Mouse (Mus musculus) midbrain, embryonic 16.5 days (tissue): ENCODE results near the gene Rhox4c. TPM values are rescaled to one million over a fixed set of nuclear protein-coding genes. Genes with fewer than 3 reads are reported as not detected.
"Not testable (repeated sequence)": the region's sequence is repeated elsewhere in the genome, so short reads cannot be mapped to it uniquely, and the experiment has no call there.

Experiments used
- ATAC-seq: fragments of 200-750 bp; cut with Nextera tagmentation; 2 replicates; pipeline ENCODE4 v1.8.0; 2017; ENCODE audit warnings: moderate TSS enrichment
- H3K27ac ChIP-seq: fragments of 300-500 bp; sonication (generic); 2 replicates; pipeline ENCODE4 v1.5.1; 2014; ENCODE audit warnings: mild to moderate bottlenecking, low read length, mixed read lengths
- H3K27me3 ChIP-seq: fragments of 300-500 bp; sonication (generic); 2 replicates; pipeline ENCODE4 v1.6.1; 2014; ENCODE audit warnings: low read depth, low read length, mixed read lengths; ENCODE audit not compliant: control insufficient read depth, insufficient read depth
- H3K36me3 ChIP-seq: fragments of 300-500 bp; sonication (generic); 2 replicates; pipeline ENCODE4 v1.6.1; 2014; ENCODE audit warnings: mild to moderate bottlenecking, low read length, moderate library complexity, mixed read lengths; ENCODE audit not compliant: control insufficient read depth, insufficient read depth
- H3K4me1 ChIP-seq: fragments of 300-500 bp; sonication (generic); 2 replicates; pipeline ENCODE4 v1.6.1; 2014; ENCODE audit warnings: mild to moderate bottlenecking, low read length, mixed read lengths; ENCODE audit not compliant: control insufficient read depth, insufficient read depth
- H3K4me2 ChIP-seq: fragments of 300-500 bp; sonication (generic); 2 replicates; pipeline ENCODE4 v1.6.1; 2014; ENCODE audit warnings: mild to moderate bottlenecking, low read length, mixed read lengths
- H3K4me3 ChIP-seq: fragments of 300-500 bp; sonication (generic); 2 replicates; pipeline ENCODE4 v1.5.1; 2014; ENCODE audit warnings: low read depth, mild to moderate bottlenecking, low read length, moderate library complexity, mixed read lengths
- H3K9ac ChIP-seq: fragments of 300-500 bp; sonication (generic); 2 replicates; pipeline ENCODE4 v1.6.1; 2014; ENCODE audit warnings: low read depth, low read length, mixed read lengths
- H3K9me3 ChIP-seq: fragments of 300-500 bp; sonication (generic); replicated peaks from 2 replicates; pipeline ENCODE4 v1.6.1; 2014; ENCODE audit warnings: mild to moderate bottlenecking, low read length, mixed read lengths; ENCODE audit not compliant: control insufficient read depth, poor library complexity, severe bottlenecking
- WGBS: fragments of 180-500 bp; shearing (Covaris S2); extraction: QIAGEN DNeasy Blood & Tissue Kit; methylation state at CpG from one replicate; pipeline ENCODE4 v1.1.7; 2014; 5-methylcytosine and 5-hydroxymethylcytosine counted together
- polyA plus RNA-seq: library from polyadenylated mRNA; unstranded; fragments of >200 nt; fragmentation: Nextera tagmentation; extraction: Ambion mirVana; gene quantifications from 2 replicates; pipeline ENCODE4 v1.2.1, GENCODE M21; 2015

The Rhox4c gene
- polyA plus RNA-seq, result not detected in 2 replicates

DNA sequence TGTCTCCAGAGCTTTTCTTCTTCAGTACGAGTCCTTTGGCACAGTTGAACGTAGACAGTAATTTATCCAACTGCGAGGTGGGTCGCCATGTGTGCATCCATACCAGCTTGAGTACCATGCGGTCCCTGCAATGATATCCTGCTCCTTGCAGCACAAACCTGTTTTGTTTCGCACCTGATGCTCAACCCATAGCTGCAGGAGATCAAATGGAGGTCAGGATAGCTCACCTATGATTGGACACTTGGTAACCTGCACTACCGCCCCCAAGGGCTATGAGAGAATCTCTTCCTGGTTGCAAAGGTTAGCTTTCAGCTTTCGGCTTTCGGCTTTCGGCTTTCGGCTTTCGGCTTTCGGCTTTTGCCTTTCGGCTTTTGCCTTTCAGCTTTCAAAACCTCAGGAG is at the start of gene Rhox4c:
TSS of gene Rhox4c (plus strand) at position 301 of the 400 bp plus-strand sequence.
- H3K4me3 ChIP-seq, H3K4me2 ChIP-seq, H3K27ac ChIP-seq, H3K4me1 ChIP-seq, H3K9ac ChIP-seq, H3K9me3 ChIP-seq, H3K36me3 ChIP-seq, H3K27me3 ChIP-seq, ATAC-seq: not testable (repeated sequence)
- WGBS, result 97% methylated on average over 14 of the region's 14 CpGs

DNA sequence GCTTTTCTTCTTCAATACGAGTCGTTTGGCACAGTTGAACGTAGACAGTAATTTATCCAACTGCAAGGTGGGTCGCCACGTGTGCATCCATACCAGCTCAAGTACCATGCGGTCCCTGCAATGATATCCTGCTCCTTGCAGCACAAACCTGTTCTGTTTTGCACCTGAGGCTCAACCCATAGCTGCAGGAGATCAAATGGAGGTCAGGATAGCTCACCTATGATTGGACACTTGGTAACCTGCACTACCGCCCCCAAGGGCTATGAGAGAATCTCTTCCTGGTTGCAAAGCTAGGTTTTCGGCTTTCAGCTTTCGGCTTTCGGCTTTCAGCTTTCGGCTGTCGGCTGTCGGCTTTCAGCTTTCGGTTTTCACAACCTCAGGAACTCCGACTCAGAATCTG is 47.9 kb upstream of the Rhox4c start, which contains the start of gene Rhox4b:
TSS of gene Rhox4b (plus strand) at position 301 of the 400 bp plus-strand sequence.
- H3K9ac ChIP-seq, H3K4me1 ChIP-seq, H3K9me3 ChIP-seq, H3K36me3 ChIP-seq, H3K27me3 ChIP-seq, ATAC-seq, H3K27ac ChIP-seq, H3K4me3 ChIP-seq, H3K4me2 ChIP-seq: not testable (repeated sequence)
- WGBS, result 91% methylated on average over 14 of the region's 15 CpGs

DNA sequence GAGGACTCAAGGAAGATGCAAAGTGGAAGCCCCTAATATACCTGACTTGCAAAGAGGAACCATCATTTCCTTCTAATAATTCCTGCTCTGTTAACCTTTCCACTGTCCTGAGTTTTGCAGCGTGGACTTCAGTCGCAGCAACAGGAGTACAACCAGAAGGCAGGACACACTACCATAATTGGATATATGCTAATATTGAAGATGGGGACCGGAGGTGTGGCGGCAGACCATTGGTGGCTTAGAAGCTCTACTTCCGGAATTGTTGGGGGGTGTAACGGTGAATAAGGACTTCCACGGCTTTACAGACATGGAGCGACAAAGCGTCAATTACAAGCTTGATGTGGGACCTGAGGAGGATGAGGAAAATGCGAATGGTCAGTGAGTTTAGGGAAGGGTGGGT is 26.8 kb upstream of the Rhox4c start, which contains the start of gene Rhox2c:
TSS of gene Rhox2c (plus strand) at position 301 of the 400 bp plus-strand sequence.
- H3K36me3 ChIP-seq, H3K4me3 ChIP-seq, H3K4me2 ChIP-seq, H3K4me1 ChIP-seq, H3K9me3 ChIP-seq, H3K27me3 ChIP-seq, H3K9ac ChIP-seq, H3K27ac ChIP-seq, ATAC-seq: not testable (repeated sequence)
- WGBS, result 97% methylated on average over 5 of the region's 10 CpGs

DNA sequence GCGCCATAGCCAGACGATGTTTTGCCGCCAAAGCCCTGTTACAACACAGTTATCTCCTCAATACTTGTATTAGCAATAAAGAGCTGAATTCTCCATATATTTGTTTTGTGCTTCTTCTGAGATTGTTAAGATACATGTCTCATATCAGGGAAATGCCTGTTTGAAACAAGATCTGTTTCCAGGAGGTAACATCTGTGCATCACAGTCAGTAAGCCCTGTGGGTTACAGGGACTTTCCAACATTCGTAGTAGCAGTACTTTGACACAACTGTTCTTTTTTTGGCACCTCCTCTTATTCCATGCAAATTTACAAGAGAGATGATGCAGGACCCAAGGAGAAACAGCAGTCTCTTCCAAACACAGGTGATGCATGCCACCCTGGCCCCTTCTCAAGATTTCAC is 21.9 kb upstream of the Rhox4c start, which contains the start of gene Rhox3c:
TSS of gene Rhox3c (plus strand) at position 301 of the 400 bp plus-strand sequence.
- H3K9me3 ChIP-seq, ATAC-seq, H3K4me1 ChIP-seq, H3K4me3 ChIP-seq, H3K36me3 ChIP-seq, H3K9ac ChIP-seq, H3K27me3 ChIP-seq, H3K27ac ChIP-seq, H3K4me2 ChIP-seq: not testable (repeated sequence)
- 95% methylated on average over 3 of the region's 4 CpGs for WGBS

DNA sequence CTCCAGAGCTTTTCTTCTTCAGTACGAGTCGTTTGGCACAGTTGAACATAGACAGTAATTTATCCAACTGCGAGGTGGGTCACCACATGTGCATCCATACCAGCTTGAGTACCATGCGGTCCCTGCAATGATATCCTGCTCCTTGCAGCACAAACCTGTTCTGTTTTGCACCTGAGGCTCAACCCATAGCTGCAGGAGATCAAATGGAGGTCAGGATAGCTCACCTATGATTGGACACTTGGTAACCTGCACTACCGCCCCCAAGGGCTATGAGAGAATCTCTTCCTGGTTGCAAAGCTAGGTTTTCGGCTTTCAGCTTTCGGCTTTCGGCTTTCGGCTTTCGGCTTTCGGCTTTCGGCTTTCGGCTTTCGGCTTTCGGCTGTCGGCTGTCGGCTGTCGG is 33.9 kb downstream of the Rhox4c start, which contains the start of gene Rhox4d:
TSS of gene Rhox4d (plus strand) at position 301 of the 400 bp plus-strand sequence.
- H3K9ac ChIP-seq, ATAC-seq, H3K4me3 ChIP-seq, H3K27me3 ChIP-seq, H3K4me2 ChIP-seq, H3K4me1 ChIP-seq, H3K9me3 ChIP-seq, H3K27ac ChIP-seq, H3K36me3 ChIP-seq: not testable (repeated sequence)
- 94% methylated on average over 14 of the region's 18 CpGs for WGBS

DNA sequence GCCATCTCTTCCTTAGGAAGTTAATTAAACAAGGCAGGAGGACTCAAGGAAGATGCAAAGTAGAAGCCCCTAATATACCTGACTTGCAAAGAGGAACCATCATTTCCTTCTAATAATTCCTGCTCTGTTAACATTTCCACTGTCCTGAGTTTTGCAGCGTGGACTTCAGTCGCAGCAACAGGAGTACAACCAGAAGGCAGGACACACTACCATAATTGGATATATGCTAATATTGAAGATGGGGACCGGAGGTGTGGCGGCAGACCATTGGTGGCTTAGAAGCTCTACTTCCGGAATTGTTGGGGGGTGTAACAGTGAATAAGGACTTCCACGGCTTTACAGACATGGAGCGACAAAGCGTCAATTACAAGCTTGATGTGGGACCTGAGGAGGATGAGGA is 50.0 kb downstream of the Rhox4c start, which contains the start of gene Rhox2e:
TSS of gene Rhox2e (plus strand) at position 301 of the 400 bp plus-strand sequence.
- WGBS, result 100% methylated on average over 2 of the region's 8 CpGs
- not testable (repeated sequence) for H3K4me2 ChIP-seq, H3K9me3 ChIP-seq, H3K4me3 ChIP-seq, H3K27ac ChIP-seq, H3K27me3 ChIP-seq, H3K4me1 ChIP-seq, H3K36me3 ChIP-seq, ATAC-seq, H3K9ac ChIP-seq

Other genes with a start within 250 kb of the Rhox4c start
- gene Rhox2a, start 235.4 kb upstream of the Rhox4c start, polyA plus RNA-seq, result not detected in 2 replicates
- gene Rhox3a, start 230.4 kb upstream of the Rhox4c start, polyA plus RNA-seq, result not detected in 2 replicates
- gene Rhox4a, start 215.0 kb upstream of the Rhox4c start, polyA plus RNA-seq, result not detected in 2 replicates
- not detected in 2 replicates for gene Rhox3a2, start 100.3 kb upstream of the Rhox4c start, polyA plus RNA-seq
- gene Rhox4a2, start 89.5 kb upstream of the Rhox4c start, polyA plus RNA-seq, result not detected in 2 replicates
- gene Rhox2b, start 68.3 kb upstream of the Rhox4c start, polyA plus RNA-seq, result not detected in 2 replicates
- not detected in 2 replicates for gene Rhox4b, start 47.8 kb upstream of the Rhox4c start, polyA plus RNA-seq
- not detected in 2 replicates for gene Rhox2c, start 26.7 kb upstream of the Rhox4c start, polyA plus RNA-seq
- not detected in 2 replicates for gene Rhox3c, start 21.8 kb upstream of the Rhox4c start, polyA plus RNA-seq
- not detected in 2 replicates for gene Rhox2d, start 13.1 kb downstream of the Rhox4c start, polyA plus RNA-seq
- not detected in 2 replicates for gene Rhox4d, start 34.0 kb downstream of the Rhox4c start, polyA plus RNA-seq
- not detected in 2 replicates for gene Rhox2e, start 50.1 kb downstream of the Rhox4c start, polyA plus RNA-seq
- not detected in 2 replicates for gene Rhox3e, start 61.7 kb downstream of the Rhox4c start, polyA plus RNA-seq
- gene Rhox4e, start 77.1 kb downstream of the Rhox4c start, polyA plus RNA-seq, result not detected in 2 replicates
- gene Rhox2f, start 91.1 kb downstream of the Rhox4c start, polyA plus RNA-seq, result not detected in 2 replicates
- not detected in 2 replicates for gene Rhox3f, start 100.7 kb downstream of the Rhox4c start, polyA plus RNA-seq
- gene Rhox4f, start 127.4 kb downstream of the Rhox4c start, polyA plus RNA-seq, result not detected in 2 replicates
- not detected in 2 replicates for gene Rhox3g, start 148.3 kb downstream of the Rhox4c start, polyA plus RNA-seq
- gene Rhox2g, start 163.1 kb downstream of the Rhox4c start, polyA plus RNA-seq, result not detected in 2 replicates
- gene Rhox4g, start 171.0 kb downstream of the Rhox4c start, polyA plus RNA-seq, result not detected in 2 replicates
- not detected in 2 replicates for gene Rhox3h, start 188.4 kb downstream of the Rhox4c start, polyA plus RNA-seq
- gene Rhox2h, start 192.9 kb downstream of the Rhox4c start, polyA plus RNA-seq, result not detected in 2 replicates